Mouse (Mus musculus) bone marrow macrophage, adult 2 months (primary cell): Measurements from ENCODE around the gene Wdr45b. TPM values are rescaled to one million over a fixed set of nuclear protein-coding genes. Genes with fewer than 3 reads are reported as not detected.

Source experiments
- H3K27ac ChIP-seq: 2 replicates; pipeline ENCODE4 v1.5.1; 2012; ENCODE audit warnings: low read depth, low read length; ENCODE audit not compliant: insufficient read depth
- H3K4me1 ChIP-seq: 2 replicates; pipeline ENCODE4 v1.6.1; 2012; ENCODE audit warnings: low read length; ENCODE audit not compliant: control insufficient read depth, insufficient read depth
- H3K4me3 ChIP-seq: 2 replicates; pipeline ENCODE4 v1.5.1; 2012; ENCODE audit warnings: mild to moderate bottlenecking, low read length, moderate library complexity; ENCODE audit not compliant: insufficient read depth
- CTCF ChIP-seq: IDR thresholded peaks from 2 replicates; pipeline ENCODE4 v1.5.1; 2012; ENCODE audit warnings: low read depth, mild to moderate bottlenecking, low read length, moderate library complexity
- POLR2A ChIP-seq: IDR thresholded peaks from 2 replicates; pipeline ENCODE4 v1.6.1; 2012; ENCODE audit warnings: mild to moderate bottlenecking, low read depth, low read length, borderline replicate concordance
- polyA plus RNA-seq: library from polyadenylated mRNA; stranded (reverse); fragments of >200 nt; gene quantifications from 2 replicates; pipeline ENCODE4 v1.2.4, GENCODE M21; 2012; ENCODE audit not compliant: missing spikeins, insufficient read depth, insufficient read length

The Wdr45b gene
- 50.5 and 52.2 TPM in 2 replicates for polyA plus RNA-seq

GRCm38 (mm10) chr11:121354091-121354707 lies at the start of gene Wdr45b:
Gene Wdr45b, minus strand, starts transcription at chr11:121354445.
- Histone ChIP-seq H3K4me3 (peak within 1 kb of the TSS; percentile 73), H3K4me1 (peaks cover 16% of the 10 kb centered on the region), H3K27ac (peak within 1 kb of the TSS; percentile 52)
- TF ChIP-seq CTCF = no peak
- TF ChIP-seq POLR2A = 0 out of 2 replicates have a peak, but pooled peaks have one; percentile 75

- H3K4me1 ChIP-seq = no peaks in the 10 kb centered on the region
- no peak overlapping the region for H3K4me3 ChIP-seq
- no peak for TF ChIP-seq POLR2A
- no peak for TF ChIP-seq CTCF
- no peak overlapping the region for H3K27ac ChIP-seq
Observed at GRCm38 (mm10) chr11:121392405-121392804, 38.2 kb upstream of the Wdr45b start.

- no peak for TF ChIP-seq CTCF
Observed at GRCm38 (mm10) chr11:121390793-121391192, 36.5 kb upstream of the Wdr45b start.

GRCm38 (mm10) chr11:121388554-121388945 lies 34.3 kb upstream of the Wdr45b start:
- Histone ChIP-seq H3K4me3 (peak overlapping the region; percentile 55), H3K4me1 (no peaks in the 10 kb centered on the region), H3K27ac (no peak overlapping the region)
- no peak for TF ChIP-seq CTCF
- TF ChIP-seq POLR2A = no peak

More at GRCm38 (mm10) chr11:121390793-121391192, 36.5 kb upstream of the Wdr45b start:
- H3K27ac ChIP-seq = no peak overlapping the region
- no peak overlapping the region for H3K4me3 ChIP-seq
- H3K4me1 ChIP-seq = no peaks in the 10 kb centered on the region

- Histone ChIP-seq H3K4me1 (no peaks in the 10 kb centered on the region), H3K27ac (no peak within 1 kb of the TSS), H3K4me3 (peak within 1 kb of the TSS; percentile 55)
- no peak for TF ChIP-seq CTCF
Observed at GRCm38 (mm10) chr11:121387750-121388553, 33.7 kb upstream of the Wdr45b start, which contains the start of gene Rab40b. Gene Rab40b, minus strand, starts transcription at chr11:121388251.

- no peak overlapping the region for H3K27ac ChIP-seq
- no peak for TF ChIP-seq POLR2A
- no peak for TF ChIP-seq CTCF
- H3K4me1 ChIP-seq = no peaks in the 10 kb centered on the region
- no peak overlapping the region for H3K4me3 ChIP-seq
Observed at GRCm38 (mm10) chr11:121380294-121380693, 26.0 kb upstream of the Wdr45b start.

- TF ChIP-seq POLR2A (no peak), CTCF (no peak)
- no peak overlapping the region for H3K4me3 ChIP-seq
- H3K27ac ChIP-seq = no peak overlapping the region
- no peaks in the 10 kb centered on the region for H3K4me1 ChIP-seq
Observed at GRCm38 (mm10) chr11:121378644-121379043, 24.4 kb upstream of the Wdr45b start.

GRCm38 (mm10) chr11:121373305-121373704 lies 19.1 kb upstream of the Wdr45b start:
- Histone ChIP-seq H3K27ac (no peak overlapping the region), H3K4me1 (no peaks in the 10 kb centered on the region), H3K4me3 (no peak overlapping the region)
- TF ChIP-seq CTCF = no peak
- no peak for TF ChIP-seq POLR2A

GRCm38 (mm10) chr11:121370337-121370994 lies 16.2 kb upstream of the Wdr45b start:
- Histone ChIP-seq H3K27ac (no peak overlapping the region), H3K4me1 (no peaks in the 10 kb centered on the region), H3K4me3 (no peak overlapping the region)
- TF ChIP-seq POLR2A (no peak), CTCF (no peak)

- H3K4me1 ChIP-seq = no peaks in the 10 kb centered on the region
- TF ChIP-seq CTCF (peak; percentile 21; the same call in 1 of the 2 replicates), POLR2A (no peak)
- no peak overlapping the region for H3K4me3 ChIP-seq
- no peak overlapping the region for H3K27ac ChIP-seq
Observed at GRCm38 (mm10) chr11:121369622-121370021, 15.4 kb upstream of the Wdr45b start.
